Mouse (Mus musculus): ENCODE results near the gene Dnm3. TPM values are rescaled to one million over a fixed set of nuclear protein-coding genes. Genes with fewer than 3 reads are reported as not detected.

The Dnm3 gene
- total RNA-seq, 1 experiment = 0.49 TPM

DNA sequence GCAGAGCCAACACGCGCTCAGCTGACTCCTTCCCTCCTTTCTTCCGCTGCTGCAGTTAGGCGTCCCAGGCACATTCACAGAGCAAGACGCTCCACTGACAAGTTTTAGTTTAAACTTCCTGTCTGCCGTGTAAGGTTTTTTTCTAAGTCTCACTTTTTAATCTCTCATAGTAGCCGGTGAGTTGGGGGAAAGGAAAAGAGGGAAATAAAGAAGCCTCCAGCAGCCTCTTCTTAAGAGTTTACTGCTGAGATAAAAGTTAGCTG lies 473.4 kb downstream of the Dnm3 start:
- Histone ChIP-seq H3K36me3 (ENCODE audit: control insufficient read depth, insufficient read depth, low read length, poor library complexity, severe bottlenecking) (no peaks in the 10 kb centered on the region), H3K9me3 (ENCODE audit: control insufficient read depth, insufficient read depth, low read depth, low read length) (no peaks in the 10 kb centered on the region), H3K4me1 (ENCODE audit: control insufficient read depth in 2 of 2, insufficient read depth in 2 of 2, low read length in 2 of 2, poor library complexity in 1 of 2) (no peaks in the 10 kb centered on the region), H3K27ac (ENCODE audit: insufficient read depth, low read depth, low read length, poor library complexity, severe bottlenecking) (no peak overlapping the region), H3K9ac (ENCODE audit: insufficient read depth, low read depth, low read length, poor library complexity, severe bottlenecking) (no peak overlapping the region), H3K4me3 (ENCODE audit: insufficient read depth in 1 of 2, low read depth in 1 of 2, low read length in 2 of 2, poor library complexity in 1 of 2, severe bottlenecking in 1 of 2) (no peak overlapping the region)
- TF ChIP-seq MAFK (IDR thresholded peaks at IDR 0.05; ENCODE audit: insufficient read depth, low read depth, low read length) = no peak
- no peak for TF ChIP-seq ZNF384 (IDR thresholded peaks at IDR 0.05; ENCODE audit: low read depth, low read length)
- no peak for TF ChIP-seq CHD2 (IDR thresholded peaks at IDR 0.05; ENCODE audit: low read depth, low read length)
- TF ChIP-seq ZC3H11A (IDR thresholded peaks at IDR 0.05; ENCODE audit: borderline replicate concordance, low read depth, low read length) = no peak
- no peak for TF ChIP-seq HCFC1 (IDR thresholded peaks at IDR 0.05; ENCODE audit: borderline replicate concordance, insufficient read depth, low read length)
- DNase-seq (ENCODE audit: low read depth, low spot score) = no peak
- in situ Hi-C loops (cut with MboI; ENCODE audit: low sequenced_read_pairs in 2 of 2, unreplicated experiment in 2 of 2) = loop anchor here in 1 of 2 experiments (25.0 kb wide), 1 partner anchor 308 kb away; no protein-coding TSS in a partner anchor

DNA sequence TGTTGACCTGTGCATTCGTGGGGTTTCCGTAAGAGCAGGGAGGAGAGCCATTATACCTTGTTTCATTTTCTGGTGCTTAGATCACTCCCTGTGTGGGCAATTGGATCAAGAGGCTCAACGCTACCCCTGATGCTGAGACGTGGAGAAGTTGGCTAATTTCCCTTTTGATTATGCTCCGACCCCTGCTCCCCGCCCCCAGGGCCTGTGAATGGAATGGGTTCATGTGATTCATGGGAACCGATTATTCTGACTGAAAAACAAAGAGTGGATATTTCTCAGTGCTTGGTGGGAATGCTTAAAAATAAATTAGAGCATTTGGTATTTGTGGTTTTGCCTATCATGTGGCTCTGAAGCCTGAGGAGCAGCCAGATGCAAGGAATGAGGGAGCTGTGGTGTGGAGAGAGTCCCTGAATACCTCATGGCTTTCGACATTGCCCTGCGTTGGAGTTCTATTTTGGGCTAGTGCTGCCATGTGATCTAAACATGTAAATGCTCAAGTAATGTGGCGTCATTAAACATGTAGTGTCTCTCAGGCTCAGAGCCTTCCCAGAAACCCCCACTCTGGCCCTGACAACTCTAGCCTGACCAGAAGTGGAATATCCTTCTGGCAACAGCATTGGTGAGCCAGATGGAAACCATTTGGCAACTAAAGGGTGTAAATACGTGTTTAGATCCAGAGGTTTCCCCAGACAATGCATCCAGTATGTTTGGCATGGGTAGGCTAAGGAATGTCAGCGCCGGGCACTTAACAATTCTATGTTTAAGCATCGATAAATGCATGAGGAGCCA lies 473.9 kb downstream of the Dnm3 start:
- in situ Hi-C loops (cut with MboI; ENCODE audit: low sequenced_read_pairs in 2 of 2, unreplicated experiment in 2 of 2) = loop anchor here in 1 of 2 experiments (25.0 kb wide), 1 partner anchor 308 kb away; no protein-coding TSS in a partner anchor
- Histone ChIP-seq H3K9ac (ENCODE audit: insufficient read depth, low read depth, low read length, poor library complexity, severe bottlenecking) (no peak overlapping the region), H3K4me3 (ENCODE audit: insufficient read depth in 1 of 2, low read depth in 1 of 2, low read length in 2 of 2, poor library complexity in 1 of 2, severe bottlenecking in 1 of 2) (no peak overlapping the region), H3K36me3 (ENCODE audit: control insufficient read depth, insufficient read depth, low read length, poor library complexity, severe bottlenecking) (no peaks in the 10 kb centered on the region), H3K4me1 (ENCODE audit: control insufficient read depth in 2 of 2, insufficient read depth in 2 of 2, low read length in 2 of 2, poor library complexity in 1 of 2) (no peaks in the 10 kb centered on the region), H3K9me3 (ENCODE audit: control insufficient read depth, insufficient read depth, low read depth, low read length) (no peaks in the 10 kb centered on the region), H3K27ac (ENCODE audit: insufficient read depth, low read depth, low read length, poor library complexity, severe bottlenecking) (no peak overlapping the region)
- TF ChIP-seq HCFC1 (IDR thresholded peaks at IDR 0.05; ENCODE audit: borderline replicate concordance, insufficient read depth, low read length) = no peak
- TF ChIP-seq CHD2 (IDR thresholded peaks at IDR 0.05; ENCODE audit: low read depth, low read length) = no peak
- no peak for TF ChIP-seq ZNF384 (IDR thresholded peaks at IDR 0.05; ENCODE audit: low read depth, low read length)
- no peak for TF ChIP-seq MAFK (IDR thresholded peaks at IDR 0.05; ENCODE audit: insufficient read depth, low read depth, low read length)
- no peak for DNase-seq (ENCODE audit: low read depth, low spot score)

DNA sequence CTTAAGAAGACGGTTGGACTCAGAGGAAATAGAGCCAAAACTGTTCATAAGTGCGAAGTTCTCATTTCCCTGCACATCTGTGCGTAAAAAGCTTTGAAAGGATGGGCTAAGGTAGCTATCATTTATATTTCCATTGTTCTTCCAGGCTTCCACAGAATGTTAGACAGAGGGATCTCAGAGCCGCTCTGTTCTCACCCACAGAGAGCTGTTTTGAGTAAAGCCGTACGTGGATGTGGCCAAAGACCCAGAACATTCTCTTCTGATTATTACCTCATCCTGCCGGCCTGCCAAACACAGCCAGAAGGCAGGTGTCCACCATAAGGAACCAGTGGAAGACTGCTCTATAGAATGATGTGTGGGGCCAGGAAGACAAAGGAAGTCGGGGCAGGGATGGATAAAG lies 476.5 kb downstream of the Dnm3 start:
- no peak overlapping the region for H3K9ac ChIP-seq (ENCODE audit: insufficient read depth, low read depth, low read length, poor library complexity, severe bottlenecking)
- no peak for DNase-seq (ENCODE audit: low read depth, low spot score)
- no peaks in the 10 kb centered on the region for H3K36me3 ChIP-seq (ENCODE audit: control insufficient read depth, insufficient read depth, low read length, poor library complexity, severe bottlenecking)
- H3K9me3 ChIP-seq (ENCODE audit: control insufficient read depth, insufficient read depth, low read depth, low read length) = no peaks in the 10 kb centered on the region
- in situ Hi-C loops (cut with MboI; ENCODE audit: low sequenced_read_pairs in 2 of 2, unreplicated experiment in 2 of 2) = loop anchor here in 1 of 2 experiments (25.0 kb wide), 1 partner anchor 311 kb away; no protein-coding TSS in a partner anchor
- no peaks in the 10 kb centered on the region for H3K4me1 ChIP-seq (ENCODE audit: control insufficient read depth in 2 of 2, insufficient read depth in 2 of 2, low read length in 2 of 2, poor library complexity in 1 of 2)
- H3K4me3 ChIP-seq (ENCODE audit: insufficient read depth in 1 of 2, low read depth in 1 of 2, low read length in 2 of 2, poor library complexity in 1 of 2, severe bottlenecking in 1 of 2) = no peak overlapping the region
- TF ChIP-seq CHD2 (IDR thresholded peaks at IDR 0.05; ENCODE audit: low read depth, low read length) = no peak
- no peak for TF ChIP-seq MAFK (IDR thresholded peaks at IDR 0.05; ENCODE audit: insufficient read depth, low read depth, low read length)
- no peak overlapping the region for H3K27ac ChIP-seq (ENCODE audit: insufficient read depth, low read depth, low read length, poor library complexity, severe bottlenecking)

- in situ Hi-C loops (cut with MboI; ENCODE audit: low sequenced_read_pairs in 2 of 2, unreplicated experiment in 2 of 2) = loop anchor here in 1 of 2 experiments (25.0 kb wide), 1 partner anchor 312 kb away; no protein-coding TSS in a partner anchor
- DNase-seq (ENCODE audit: low read depth, low spot score) = peak; percentile 58
- no peaks in the 10 kb centered on the region for H3K4me1 ChIP-seq (ENCODE audit: control insufficient read depth in 2 of 2, insufficient read depth in 2 of 2, low read length in 2 of 2, poor library complexity in 1 of 2)
- H3K36me3 ChIP-seq (ENCODE audit: control insufficient read depth, insufficient read depth, low read length, poor library complexity, severe bottlenecking) = no peaks in the 10 kb centered on the region
- TF ChIP-seq CHD2 (IDR thresholded peaks at IDR 0.05; ENCODE audit: low read depth, low read length) = no peak
- TF ChIP-seq ZC3H11A (IDR thresholded peaks at IDR 0.05; ENCODE audit: borderline replicate concordance, low read depth, low read length) = peak; percentile 49; the same call in 1 of the 2 replicates
- TF ChIP-seq HCFC1 (IDR thresholded peaks at IDR 0.05; ENCODE audit: borderline replicate concordance, insufficient read depth, low read length) = no peak
- TF ChIP-seq ZNF384 (IDR thresholded peaks at IDR 0.05; ENCODE audit: low read depth, low read length) = peak; percentile 84
- no peak for TF ChIP-seq MAFK (IDR thresholded peaks at IDR 0.05; ENCODE audit: insufficient read depth, low read depth, low read length)
- no peak overlapping the region for H3K9ac ChIP-seq (ENCODE audit: insufficient read depth, low read depth, low read length, poor library complexity, severe bottlenecking)
- H3K4me3 ChIP-seq (ENCODE audit: insufficient read depth in 1 of 2, low read depth in 1 of 2, low read length in 2 of 2, poor library complexity in 1 of 2, severe bottlenecking in 1 of 2) = no peak overlapping the region
- no peaks in the 10 kb centered on the region for H3K9me3 ChIP-seq (ENCODE audit: control insufficient read depth, insufficient read depth, low read depth, low read length)
- no peak overlapping the region for H3K27ac ChIP-seq (ENCODE audit: insufficient read depth, low read depth, low read length, poor library complexity, severe bottlenecking)
These were observed 477.9 kb downstream of the Dnm3 start for GRCm38 (mm10) chr1:161999882-162000371.

Measured in ES-E14 (cell line).